Mouse (Mus musculus) hindbrain, embryonic 14.5 days (tissue): ENCODE results near the gene Gria3. TPM values are rescaled to one million over a fixed set of nuclear protein-coding genes. Genes with fewer than 3 reads are reported as not detected.
A peak's percentile ranks its signal among the peaks of the same experiment; 100 is the strongest.

Source experiments
- ATAC-seq: fragments of 200-750 bp; cut with Nextera tagmentation; 2 replicates; pipeline ENCODE4 v1.8.0; 2017; ENCODE audit warnings: moderate number of reproducible peaks, mild to moderate bottlenecking, moderate TSS enrichment, moderate library complexity; ENCODE audit not compliant: low FRiP score
- DNase-seq: peaks from one replicate; pipeline ENCODE4 v3.0.0-alpha.2; 2015; ENCODE audit warnings: low spot score
- H3K27ac ChIP-seq: fragments of 300-500 bp; sonication (generic); 2 replicates; pipeline ENCODE4 v1.5.1; 2014; ENCODE audit warnings: mild to moderate bottlenecking, moderate library complexity
- H3K27me3 ChIP-seq: fragments of 300-500 bp; sonication (generic); 2 replicates; pipeline ENCODE4 v1.6.1; 2014; ENCODE audit warnings: mild to moderate bottlenecking, low read length, mixed read lengths; ENCODE audit not compliant: control insufficient read depth, insufficient read depth
- H3K36me3 ChIP-seq: fragments of 300-500 bp; sonication (generic); replicated peaks from 2 replicates; pipeline ENCODE4 v1.6.1; 2014; ENCODE audit not compliant: control insufficient read depth, insufficient read depth
- H3K4me1 ChIP-seq: fragments of 300-500 bp; sonication (generic); replicated peaks from 2 replicates; pipeline ENCODE4 v1.6.1; 2014; ENCODE audit warnings: antibody characterized with exemption, low read length, mixed read lengths; ENCODE audit not compliant: control insufficient read depth, insufficient read depth
- H3K4me2 ChIP-seq: fragments of 300-500 bp; sonication (generic); replicated peaks from 2 replicates; pipeline ENCODE4 v1.6.1; 2014; ENCODE audit warnings: mild to moderate bottlenecking, moderate library complexity
- H3K4me3 ChIP-seq: fragments of 300-500 bp; sonication (generic); replicated peaks from 2 replicates; pipeline ENCODE4 v1.5.1; 2014; ENCODE audit warnings: mild to moderate bottlenecking, low read length
- H3K9ac ChIP-seq: fragments of 300-500 bp; sonication (generic); 2 replicates; pipeline ENCODE4 v1.6.1; 2014
- H3K9me3 ChIP-seq: fragments of 300-500 bp; sonication (generic); 2 replicates; pipeline ENCODE4 v1.6.1; 2016; ENCODE audit warnings: low read length; ENCODE audit not compliant: control insufficient read depth
- WGBS: fragments of 180-500 bp; shearing (Covaris S2); extraction: QIAGEN DNeasy Blood & Tissue Kit; methylation state at CpG from one replicate; pipeline ENCODE4 v1.1.7; 2014; 5-methylcytosine and 5-hydroxymethylcytosine counted together
- polyA plus RNA-seq: library from polyadenylated mRNA; unstranded; fragments of >200 nt; fragmentation: Nextera tagmentation; extraction: Ambion mirVana; gene quantifications from 2 replicates; pipeline ENCODE4 v1.2.1, GENCODE M21; 2014

Gria3 gene
- 17.7 and 18.7 TPM in 2 replicates for polyA plus RNA-seq

DNA sequence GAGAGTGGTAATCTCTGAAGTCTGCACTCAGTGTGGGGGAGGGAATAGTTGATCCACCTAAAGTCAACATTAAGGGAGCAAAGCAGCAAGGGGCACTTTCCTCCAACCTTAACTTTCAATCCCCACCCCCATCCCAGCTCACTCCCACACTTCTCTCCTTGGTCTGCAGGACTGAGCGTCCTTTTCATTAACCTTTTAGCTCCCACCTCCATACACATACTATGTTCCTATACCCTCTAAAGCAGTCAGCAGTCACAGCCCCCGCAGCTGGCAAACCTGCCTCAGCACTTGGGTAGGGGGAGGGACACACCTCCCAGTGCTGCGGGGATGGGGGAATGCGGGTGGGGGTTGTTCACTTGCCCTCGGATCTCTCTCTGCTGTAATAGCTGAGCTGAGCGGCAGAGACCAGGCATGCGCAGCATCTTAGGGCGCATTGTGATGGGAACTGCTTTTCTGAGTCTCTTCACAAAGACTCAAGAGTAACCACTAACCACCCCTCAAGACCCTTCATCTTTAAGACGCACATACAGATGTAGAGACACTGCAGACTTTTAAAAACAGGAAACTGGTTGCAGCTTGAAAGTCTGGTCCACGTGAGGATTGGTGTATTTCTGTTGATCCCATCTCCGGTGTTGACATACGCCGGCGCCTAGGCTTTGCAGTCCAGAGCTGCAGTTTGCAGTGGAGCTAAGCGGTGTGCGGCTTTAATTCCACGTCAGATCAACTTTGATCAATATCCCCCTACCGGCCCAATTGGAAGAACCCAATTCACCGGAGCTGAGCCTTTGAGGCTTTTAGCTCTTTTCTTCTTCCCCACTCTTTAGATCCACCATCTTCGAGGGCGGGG is at the start of gene Gria3:
Gria3 (plus strand) TSS at position 797 of the 847 bp plus-strand sequence.
- Histone ChIP-seq H3K4me2 (peak within 1 kb of the TSS; percentile 67), H3K4me1 (0 out of 2 replicates have a peak, but pooled peaks cover 3% of the 10 kb centered on the region), H3K27ac (peak within 1 kb of the TSS; percentile 72), H3K9me3 (no peaks in the 10 kb centered on the region), H3K27me3 (no peaks in the 10 kb centered on the region), H3K4me3 (peak within 1 kb of the TSS; percentile 49), H3K9ac (peak within 1 kb of the TSS; percentile 60), H3K36me3 (no peaks in the 10 kb centered on the region)
- peak; percentile 28 for DNase-seq
- WGBS = 16% methylated on average over 21 of the region's 21 CpGs
- ATAC-seq = peak; percentile 80

- WGBS = 40% methylated on average over 7 of the region's 7 CpGs
Measured at GRCm38 (mm10) chrX:41387086-41387485, 13.6 kb upstream of the Gria3 start.

DNA sequence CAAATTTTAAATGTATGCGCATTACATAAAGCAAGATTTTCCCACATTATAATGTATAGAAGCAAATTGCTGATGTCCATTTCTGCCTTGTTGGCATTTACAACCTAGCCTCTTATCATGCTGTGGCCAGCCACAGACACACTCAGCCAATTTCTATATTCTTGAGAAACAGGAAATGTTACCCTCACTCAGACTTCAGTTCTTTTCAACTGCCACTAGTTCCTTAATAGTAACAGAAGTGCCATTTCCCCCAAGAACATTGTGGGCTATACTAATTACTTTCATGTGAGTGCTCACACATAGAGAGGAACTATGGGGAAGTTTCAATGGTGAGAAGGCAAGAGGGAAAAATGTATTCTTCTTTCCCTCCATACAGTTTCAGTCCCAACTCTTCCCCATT is 11.6 kb upstream of the Gria3 start:
- 98% methylated on average over 1 of the region's 1 CpGs for WGBS
- H3K27me3 ChIP-seq = no peaks in the 10 kb centered on the region

More at GRCm38 (mm10) chrX:41387086-41387485, 13.6 kb upstream of the Gria3 start:
- DNase-seq (no peak), ATAC-seq (no peak)
- Histone ChIP-seq H3K27ac (peak overlapping the region; percentile 32; the same call in 1 of the 2 replicates), H3K36me3 (no peaks in the 10 kb centered on the region), H3K9ac (no peak overlapping the region), H3K4me2 (no peak overlapping the region), H3K9me3 (no peaks in the 10 kb centered on the region), H3K27me3 (no peaks in the 10 kb centered on the region), H3K4me1 (no peaks in the 10 kb centered on the region), H3K4me3 (no peak overlapping the region)

DNA sequence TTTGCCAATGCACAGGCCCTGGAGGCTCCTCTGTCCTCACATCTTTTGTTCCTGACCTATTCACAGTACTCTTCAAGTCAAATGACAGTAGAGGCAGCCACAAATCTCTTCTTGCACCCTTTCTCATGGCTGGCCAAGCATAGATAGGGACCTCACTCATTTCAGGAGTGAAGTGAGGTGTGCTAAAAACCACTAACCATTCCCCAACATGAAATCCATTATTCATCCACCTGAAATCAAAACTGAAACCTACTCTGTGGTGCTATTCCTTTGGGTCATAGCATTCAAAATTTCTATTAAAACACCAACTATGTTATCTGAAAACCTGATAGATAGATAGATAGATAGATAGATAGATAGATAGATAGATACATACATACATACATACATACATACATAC is 2.2 kb upstream of the Gria3 start:
- H3K36me3 ChIP-seq = no peaks in the 10 kb centered on the region
- H3K4me1 ChIP-seq = 0 out of 2 replicates have a peak, but pooled peaks cover 2% of the 10 kb centered on the region
- H3K4me3 ChIP-seq = no peak overlapping the region
- H3K9me3 ChIP-seq = no peaks in the 10 kb centered on the region
- no peak overlapping the region for H3K27ac ChIP-seq
- H3K9ac ChIP-seq = no peak overlapping the region
- no peaks in the 10 kb centered on the region for H3K27me3 ChIP-seq
- ATAC-seq (no peak), DNase-seq (no peak)
- no peak overlapping the region for H3K4me2 ChIP-seq

More for the DNA sequence above, 11.6 kb upstream of the Gria3 start:
- H3K9ac ChIP-seq = no peak overlapping the region
- no peak for ATAC-seq
- H3K36me3 ChIP-seq = no peaks in the 10 kb centered on the region
- no peak overlapping the region for H3K4me3 ChIP-seq
- no peak for DNase-seq
- H3K9me3 ChIP-seq = no peaks in the 10 kb centered on the region
- H3K4me2 ChIP-seq = no peak overlapping the region
- H3K4me1 ChIP-seq = no peaks in the 10 kb centered on the region
- no peak overlapping the region for H3K27ac ChIP-seq

DNA sequence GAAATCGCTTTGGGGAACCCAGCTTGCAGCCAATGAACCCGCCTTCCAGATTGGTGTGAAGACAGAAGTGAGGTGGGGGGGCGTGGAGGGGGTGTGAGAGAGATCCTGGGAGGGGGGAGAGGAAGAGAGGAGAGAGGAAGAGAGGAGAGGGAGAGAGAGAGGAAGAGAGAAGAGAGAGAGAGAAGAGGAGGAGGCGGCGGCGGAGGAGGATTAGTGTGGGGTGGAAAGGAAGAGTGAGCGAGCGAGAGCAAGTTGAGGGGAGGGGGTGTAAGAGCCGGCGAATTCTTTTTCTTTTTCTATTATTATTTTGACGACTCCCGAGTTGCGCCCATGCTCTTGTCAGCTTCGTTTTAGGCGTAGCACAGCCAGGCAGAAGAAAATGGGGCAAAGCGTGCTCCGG is 532 bp downstream of the Gria3 start:
- Histone ChIP-seq H3K9ac (peak overlapping the region; percentile 60), H3K36me3 (no peaks in the 10 kb centered on the region), H3K4me1 (0 out of 2 replicates have a peak, but pooled peaks cover 3% of the 10 kb centered on the region), H3K4me2 (peak overlapping the region; percentile 67), H3K27me3 (no peaks in the 10 kb centered on the region), H3K27ac (peak overlapping the region; percentile 62; the same call in 1 of the 2 replicates), H3K9me3 (no peaks in the 10 kb centered on the region), H3K4me3 (peak overlapping the region; percentile 49)
- DNase-seq (no peak), ATAC-seq (peak; percentile 2; the same call in 1 of the 2 replicates)
- 13% methylated on average over 15 of the region's 17 CpGs for WGBS

DNA sequence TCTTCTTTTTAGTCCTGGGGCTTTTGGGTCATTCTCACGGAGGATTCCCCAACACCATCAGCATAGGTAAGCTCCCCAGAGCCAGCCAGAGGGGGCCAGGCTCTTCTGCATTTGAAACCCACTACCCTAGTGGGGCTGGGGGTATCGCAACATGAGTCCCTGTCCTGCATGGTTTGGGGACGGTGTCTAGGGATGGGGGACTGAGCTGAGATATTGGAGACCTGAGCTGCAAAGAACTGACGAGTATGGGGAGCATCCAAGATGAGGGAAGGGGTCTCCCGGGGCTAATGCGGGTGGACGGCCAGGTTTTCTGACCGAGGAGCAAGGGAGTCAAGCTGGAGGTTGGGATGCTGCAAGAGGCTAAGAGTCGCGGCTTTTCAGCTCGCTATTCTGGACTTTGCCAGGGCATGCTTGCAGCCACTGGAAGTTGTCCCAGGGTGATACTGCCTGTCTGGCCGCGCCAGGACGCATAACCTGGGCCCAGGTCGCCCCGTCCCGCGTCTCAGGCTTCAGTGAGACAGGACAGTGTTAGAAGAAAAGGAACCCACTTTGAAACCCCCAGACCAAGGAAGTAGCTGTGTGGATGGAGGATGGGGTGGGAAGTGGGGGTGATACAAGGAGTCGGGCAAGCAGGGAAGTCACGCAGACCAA is 1.1 kb downstream of the Gria3 start:
- no peaks in the 10 kb centered on the region for H3K36me3 ChIP-seq
- H3K4me2 ChIP-seq = peak overlapping the region; percentile 67
- 0 out of 2 replicates have a peak, but pooled peaks cover 3% of the 10 kb centered on the region for H3K4me1 ChIP-seq
- ATAC-seq (peak; percentile 63; the same call in 1 of the 2 replicates), DNase-seq (no peak)
- H3K27ac ChIP-seq = peak overlapping the region; percentile 62
- no peaks in the 10 kb centered on the region for H3K9me3 ChIP-seq
- 11% methylated on average over 20 of the region's 20 CpGs for WGBS
- H3K27me3 ChIP-seq = no peaks in the 10 kb centered on the region
- H3K4me3 ChIP-seq = peak overlapping the region; percentile 49
- H3K9ac ChIP-seq = peak overlapping the region; percentile 60

DNA sequence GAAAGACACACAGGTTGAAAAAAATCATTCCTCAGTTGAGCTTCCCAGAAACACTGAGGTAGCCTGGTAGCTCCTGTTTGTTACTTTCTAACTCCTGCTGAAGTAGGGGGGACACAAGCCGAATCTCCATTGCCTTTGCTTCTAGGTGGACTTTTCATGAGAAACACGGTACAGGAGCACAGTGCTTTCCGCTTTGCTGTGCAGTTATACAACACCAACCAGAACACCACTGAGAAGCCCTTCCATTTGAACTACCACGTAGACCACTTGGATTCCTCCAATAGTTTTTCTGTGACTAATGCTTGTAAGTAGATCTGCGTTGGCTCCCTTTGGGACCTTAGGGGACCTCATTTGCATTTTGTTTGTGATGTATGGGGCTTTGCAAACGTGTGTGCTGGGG is 2.0 kb downstream of the Gria3 start:
- H3K9ac ChIP-seq = peak overlapping the region; percentile 60; the same call in 1 of the 2 replicates

GRCm38 (mm10) chrX:41406288-41406687 is 5.6 kb downstream of the Gria3 start:
- no peak overlapping the region for H3K9ac ChIP-seq

More for the DNA sequence above, 2.0 kb downstream of the Gria3 start:
- DNase-seq (no peak), ATAC-seq (no peak)
- Histone ChIP-seq H3K27ac (0 out of 2 replicates have a peak overlapping the region, but pooled peaks have one; percentile 62), H3K4me2 (peak overlapping the region; percentile 67), H3K27me3 (no peaks in the 10 kb centered on the region), H3K4me1 (0 out of 2 replicates have a peak, but pooled peaks cover 3% of the 10 kb centered on the region), H3K36me3 (no peaks in the 10 kb centered on the region), H3K4me3 (peak overlapping the region; percentile 49), H3K9me3 (no peaks in the 10 kb centered on the region)
- WGBS = 19% methylated on average over 6 of the region's 6 CpGs

GRCm38 (mm10) chrX:41409791-41410190 is 9.1 kb downstream of the Gria3 start:
- DNase-seq = no peak
- H3K4me3 ChIP-seq = no peak overlapping the region
- no peaks in the 10 kb centered on the region for H3K27me3 ChIP-seq
- no peak overlapping the region for H3K27ac ChIP-seq
- ATAC-seq = no peak
- 60% methylated on average over 1 of the region's 1 CpGs for WGBS
- no peaks in the 10 kb centered on the region for H3K9me3 ChIP-seq
- no peak overlapping the region for H3K9ac ChIP-seq
- no peaks in the 10 kb centered on the region for H3K4me1 ChIP-seq
- H3K4me2 ChIP-seq = no peak overlapping the region
- no peaks in the 10 kb centered on the region for H3K36me3 ChIP-seq

More at GRCm38 (mm10) chrX:41406288-41406687, 5.6 kb downstream of the Gria3 start:
- H3K9me3 ChIP-seq = no peaks in the 10 kb centered on the region
- no peaks in the 10 kb centered on the region for H3K36me3 ChIP-seq
- no peaks in the 10 kb centered on the region for H3K27me3 ChIP-seq
- ATAC-seq (no peak), DNase-seq (no peak)
- H3K4me2 ChIP-seq = peak overlapping the region; percentile 30; the same call in 1 of the 2 replicates
- no peak overlapping the region for H3K27ac ChIP-seq
- 0 out of 2 replicates have a peak, but pooled peaks cover 3% of the 10 kb centered on the region for H3K4me1 ChIP-seq
- 36% methylated on average over 9 of the region's 9 CpGs for WGBS
- no peak overlapping the region for H3K4me3 ChIP-seq
